Mouse (Mus musculus) telencephalon, adult 2 months (tissue): ENCODE results near the gene Ager.

Experiments
- DNase-seq: peaks from one replicate; pipeline ENCODE4 v3.0.0-alpha.2; 2011; ENCODE audit warnings: low read depth, low spot score

Gene Ager

DNA sequence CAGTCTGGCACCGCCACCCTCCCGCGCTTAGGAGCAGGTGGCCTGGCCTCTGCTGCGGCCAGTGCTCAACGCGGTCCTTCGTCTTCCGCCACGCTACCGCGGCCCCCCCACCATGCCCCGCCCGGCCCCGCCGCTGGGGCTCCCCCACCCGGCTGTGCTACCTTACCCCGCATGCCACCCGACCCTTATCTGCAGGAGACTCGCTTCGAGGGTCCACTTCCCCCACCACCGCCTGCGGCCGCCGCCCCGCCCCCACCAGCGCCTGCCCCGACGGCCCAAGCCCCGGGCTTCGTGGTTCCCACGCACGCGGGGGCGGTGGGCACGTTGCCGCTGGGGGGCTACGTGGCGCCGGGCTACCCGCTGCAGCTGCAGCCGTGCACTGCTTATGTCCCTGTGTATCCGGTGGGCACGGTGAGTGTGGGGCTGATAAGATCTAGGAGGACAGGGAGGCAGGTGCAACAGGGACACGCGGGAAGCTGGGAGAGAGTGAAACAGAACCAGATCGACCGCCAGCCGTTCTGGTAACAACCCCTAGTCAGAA, 33.2 kb downstream of the Ager start:
- DNase-seq = no peak

GRCm38 (mm10) chr17:34631647-34632046, 34.0 kb downstream of the Ager start:
- no peak for DNase-seq

GRCm38 (mm10) chr17:34632261-34632691, 34.6 kb downstream of the Ager start:
- DNase-seq = peak; percentile 88

GRCm38 (mm10) chr17:34635671-34636070, 38.0 kb downstream of the Ager start:
- DNase-seq = no peak

DNA sequence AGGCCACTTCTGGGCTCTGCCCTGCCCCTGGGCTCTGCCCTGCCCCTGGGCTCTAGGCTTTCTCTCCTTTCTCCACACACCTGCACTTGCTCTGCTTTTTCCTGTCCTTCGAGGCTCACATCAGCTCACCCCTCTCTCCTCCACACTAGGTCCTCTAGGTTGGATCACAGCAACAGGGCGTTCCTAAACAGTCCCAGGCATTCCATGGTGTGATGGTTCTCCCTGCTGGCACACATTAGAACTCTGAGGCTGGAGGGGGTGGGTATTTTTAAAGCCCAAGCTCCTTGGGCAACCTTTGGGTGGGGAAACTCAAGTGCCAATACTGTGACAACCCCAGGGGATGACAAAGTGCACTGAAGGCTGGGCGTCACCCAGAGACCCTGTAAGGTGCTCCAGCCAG, 39.8 kb downstream of the Ager start:
- no peak for DNase-seq

DNA sequence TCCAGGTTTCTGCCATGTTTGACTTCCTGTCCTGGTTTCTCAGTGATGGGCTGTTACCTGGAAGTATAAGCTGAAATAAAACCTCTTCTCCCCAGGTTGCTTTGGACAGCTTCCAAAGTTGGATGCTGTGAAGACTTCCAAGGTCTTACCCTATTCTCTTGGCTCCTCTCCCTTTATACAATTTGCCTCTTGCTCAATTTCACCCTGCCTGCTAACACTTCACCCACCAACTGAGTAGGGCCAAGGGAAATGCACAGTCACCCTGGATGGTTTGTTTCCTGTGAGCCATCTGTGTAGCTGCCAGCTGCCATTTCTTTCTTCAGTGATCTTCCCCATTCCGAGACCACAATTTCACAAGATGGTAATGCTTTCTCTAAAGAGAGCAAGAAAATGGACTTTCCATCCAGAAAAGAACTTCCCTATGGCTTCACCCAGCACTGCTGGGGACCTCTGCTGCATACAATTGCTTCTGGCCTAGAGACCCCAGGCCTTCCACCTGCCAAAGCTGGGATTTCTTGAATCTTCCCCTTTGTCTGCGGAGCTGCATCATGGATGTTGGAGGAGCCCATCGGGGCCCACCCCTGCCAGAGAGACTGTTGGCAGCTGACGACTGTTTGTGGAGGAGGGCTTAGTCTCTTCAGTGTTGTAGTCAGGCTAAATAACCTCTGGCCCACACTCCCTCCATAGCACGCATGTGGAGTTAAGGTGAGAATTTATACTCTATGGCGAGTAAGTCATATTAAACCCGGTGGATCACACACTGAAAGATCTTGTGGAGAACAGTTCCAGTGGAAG, 42.0 kb downstream of the Ager start:
- DNase-seq = no peak

DNA sequence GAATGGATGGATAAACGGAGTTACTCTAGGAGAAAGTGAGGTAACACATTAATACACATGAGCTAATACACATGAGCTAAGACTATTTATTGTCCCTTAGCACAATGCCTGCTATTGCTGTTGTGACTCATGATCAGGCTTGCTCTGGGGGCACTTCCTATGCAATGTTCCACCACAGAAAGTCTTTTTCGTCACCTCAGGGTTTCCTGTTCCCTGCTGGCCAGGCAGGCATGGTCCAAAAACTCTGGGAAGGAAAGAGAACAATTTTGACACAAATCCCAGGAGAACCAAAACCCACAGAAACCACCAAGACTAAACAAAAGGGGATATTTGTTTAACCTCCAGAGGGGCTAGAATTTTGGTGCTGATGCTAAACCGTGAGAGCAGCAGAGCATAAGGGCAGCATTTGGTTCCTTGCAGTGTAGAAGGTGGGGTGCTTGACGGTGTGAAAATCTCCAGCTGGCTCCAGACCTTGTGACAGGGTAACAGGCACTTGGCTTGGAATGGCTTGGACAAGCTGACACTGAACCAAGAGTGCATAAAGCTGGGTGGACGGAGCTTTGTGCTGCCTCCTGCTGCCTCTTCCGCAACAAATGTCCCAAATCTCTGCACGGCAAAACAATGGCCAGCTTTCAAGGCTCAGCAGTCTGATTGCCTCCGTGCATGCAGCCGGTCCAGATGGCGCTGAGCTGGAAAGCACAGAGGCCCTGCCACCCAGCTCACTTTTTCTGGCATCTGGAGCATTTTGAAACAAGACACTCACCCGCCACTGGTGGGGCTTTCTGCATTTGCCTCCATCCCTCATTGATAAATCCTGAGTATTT, 43.3 kb downstream of the Ager start:
- DNase-seq = peak; percentile 72

DNA sequence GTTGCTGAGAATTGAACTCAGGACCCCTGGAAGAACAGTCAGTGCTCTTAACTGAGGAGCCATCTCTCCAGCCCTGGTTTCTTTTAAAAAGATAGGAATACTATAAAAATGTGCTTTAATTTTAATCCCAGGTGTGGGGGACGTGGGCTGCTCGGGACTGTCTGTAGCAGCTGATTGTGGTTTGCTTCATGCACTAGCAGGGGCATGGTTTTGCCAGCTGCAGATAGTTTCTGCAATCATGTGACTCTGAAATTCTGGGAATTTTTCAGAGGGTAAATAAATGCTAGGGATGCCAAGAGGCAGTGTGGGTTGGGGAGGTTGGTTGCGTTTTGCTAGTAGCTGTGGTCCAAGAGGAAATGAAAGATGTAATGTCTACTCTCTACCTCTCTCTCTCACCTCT, 44.3 kb downstream of the Ager start:
- DNase-seq = no peak

DNA sequence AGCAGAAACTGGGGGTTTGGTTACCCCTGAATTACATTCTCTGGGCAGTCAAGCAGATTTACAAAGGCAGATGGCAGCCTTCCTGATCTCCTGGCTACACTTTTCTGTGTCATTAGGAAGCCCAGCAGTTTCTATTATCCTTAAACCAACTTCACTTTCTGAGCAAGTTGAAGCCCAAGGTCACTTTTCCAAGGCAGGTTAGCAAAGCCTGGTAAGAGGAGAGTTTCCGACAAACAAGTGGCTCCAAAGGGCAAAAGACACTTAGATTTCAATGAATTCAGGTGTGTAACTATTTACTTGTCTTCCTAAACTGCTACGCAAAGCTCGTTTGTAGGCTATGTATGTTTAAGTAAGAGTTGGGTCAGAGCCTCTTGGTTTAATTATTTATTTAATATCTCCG, 45.7 kb downstream of the Ager start:
- DNase-seq = no peak

GRCm38 (mm10) chr17:34643944-34644343, 46.3 kb downstream of the Ager start:
- DNase-seq = no peak

DNA sequence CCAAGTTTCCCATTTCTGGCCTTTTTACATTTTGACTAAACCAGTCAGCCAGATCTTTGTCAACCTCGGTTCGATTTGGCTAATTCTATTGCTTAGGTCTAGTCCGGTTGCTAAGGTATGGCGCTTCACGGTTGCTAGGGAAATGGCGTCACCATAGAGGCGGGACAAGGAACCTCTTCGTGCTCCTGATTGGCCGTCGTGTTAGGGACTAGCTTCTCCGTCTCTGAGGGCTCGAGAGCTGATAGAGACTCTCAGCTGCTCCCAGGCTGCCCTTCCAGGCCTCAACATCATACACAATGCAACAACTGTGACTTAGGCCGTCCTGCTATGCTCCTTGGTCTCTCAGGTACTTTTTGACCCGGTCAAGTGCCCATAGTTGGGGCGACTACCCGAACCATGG, 46.9 kb downstream of the Ager start, which contains the start of gene Fkbpl:
Gene Fkbpl, plus strand, starts transcription at position 157 of the 400 bp plus-strand sequence.
- peak; percentile 97 for DNase-seq

GRCm38 (mm10) chr17:34645256-34645829, 47.7 kb downstream of the Ager start:
- no peak for DNase-seq

DNA sequence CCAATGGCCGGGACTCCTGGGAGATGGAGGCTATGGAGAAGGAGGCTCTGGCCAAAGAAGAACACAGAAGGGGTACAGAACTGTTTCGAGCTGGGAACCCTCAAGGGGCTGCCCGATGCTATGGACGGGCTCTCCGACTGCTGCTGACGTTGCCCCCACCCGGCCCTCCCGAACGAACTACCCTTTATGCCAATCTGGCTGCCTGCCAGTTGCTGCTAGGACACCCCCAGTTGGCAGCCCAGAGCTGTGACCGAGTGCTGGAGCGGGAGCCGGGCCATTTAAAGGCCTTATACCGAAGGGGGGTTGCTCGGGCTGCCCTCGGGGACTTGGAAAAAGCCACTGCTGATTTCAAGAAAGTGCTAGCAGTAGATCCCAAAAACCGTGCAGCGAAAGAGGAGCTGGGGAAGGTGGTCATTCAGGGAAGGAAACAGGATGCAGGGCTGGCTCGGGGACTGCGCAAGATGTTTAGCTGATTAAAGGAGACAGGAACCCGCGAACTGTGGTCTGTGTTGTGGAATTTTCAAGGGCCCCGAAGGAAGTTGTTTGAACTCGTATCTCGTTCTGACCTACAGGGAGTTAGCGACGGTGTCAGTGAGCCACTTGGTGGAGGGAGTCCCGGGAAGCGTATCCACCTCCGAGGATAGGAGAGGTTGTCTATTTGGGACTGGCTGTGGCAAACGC, 48.3 kb downstream of the Ager start:
- DNase-seq = no peak

DNA sequence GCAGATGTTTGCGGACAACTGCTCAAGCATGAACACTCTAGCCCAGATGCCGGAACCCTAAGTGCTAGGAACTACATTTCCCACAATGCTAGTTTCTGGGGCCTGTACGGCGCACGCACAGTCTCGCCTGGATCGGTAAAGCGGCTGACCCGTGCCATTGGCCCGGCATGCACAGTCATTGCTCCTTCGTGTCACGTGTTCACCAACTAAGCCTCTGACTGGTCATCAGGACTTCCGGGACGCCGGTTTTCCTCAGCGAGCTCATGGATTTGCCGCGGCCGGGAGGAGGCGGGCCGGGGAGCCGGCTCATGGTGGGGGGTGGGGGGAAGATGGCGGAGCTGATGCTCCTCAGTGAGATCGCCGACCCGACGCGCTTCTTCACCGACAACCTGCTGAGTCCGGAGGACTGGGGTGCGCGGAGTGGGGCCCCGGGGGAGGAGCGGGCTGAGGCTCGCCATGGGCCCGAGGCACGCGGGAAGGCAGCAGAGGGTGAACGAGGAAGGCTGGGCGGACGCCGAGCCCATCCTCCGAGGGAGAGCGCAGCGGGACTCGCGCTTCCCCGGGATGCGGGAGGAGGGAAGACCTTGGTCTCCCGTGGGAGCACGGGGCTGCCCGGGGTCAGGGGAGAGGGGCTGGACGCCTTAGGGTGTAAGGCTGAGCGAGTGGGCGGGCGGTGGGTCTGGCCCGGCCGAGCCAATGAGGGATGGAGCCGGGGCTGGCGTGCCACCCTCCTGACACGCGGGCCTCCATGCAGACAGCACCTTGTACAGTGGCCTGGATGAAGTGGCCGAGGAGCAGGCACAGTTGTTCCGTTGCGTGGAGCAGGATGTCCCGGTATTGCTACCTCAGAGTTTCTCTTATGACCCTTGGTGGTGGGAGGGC, 49.5 kb downstream of the Ager start, which contains the start of gene Atf6b:
Gene Atf6b, plus strand, starts transcription at position 241 of the 882 bp plus-strand sequence.
- DNase-seq = peak; percentile 99

- no peak for DNase-seq
Observed at GRCm38 (mm10) chr17:34648141-34648890, 50.7 kb downstream of the Ager start.

- DNase-seq = no peak
Observed at GRCm38 (mm10) chr17:34649106-34649864, 51.6 kb downstream of the Ager start.
